Mouse (Mus musculus) stomach, postnatal 0 days (tissue): ENCODE measurements around the gene Tle4. TPM values are rescaled to one million over a fixed set of nuclear protein-coding genes. Genes with fewer than 3 reads are reported as not detected.

ENCODE experiments used
- ATAC-seq: fragments of 200-750 bp; cut with Nextera tagmentation; 2 replicates; pipeline ENCODE4 v1.8.0; 2017; ENCODE audit not compliant: low FRiP score, low TSS enrichment
- DNase-seq: peaks from one replicate; pipeline ENCODE4 v3.0.0-alpha.2; 2016; ENCODE audit warnings: low spot score
- H3K27ac ChIP-seq: fragments of 300-500 bp; sonication (generic); replicated peaks from 2 replicates; pipeline ENCODE4 v1.5.1; 2014; ENCODE audit warnings: mild to moderate bottlenecking, control low read depth
- H3K27me3 ChIP-seq: fragments of 300-500 bp; sonication (generic); 2 replicates; pipeline ENCODE4 v1.6.1; 2014; ENCODE audit warnings: low read length; ENCODE audit not compliant: control insufficient read depth, insufficient read depth
- H3K36me3 ChIP-seq: fragments of 300-500 bp; sonication (generic); 2 replicates; pipeline ENCODE4 v1.6.1; 2014; ENCODE audit warnings: low read length, mixed read lengths; ENCODE audit not compliant: control insufficient read depth, insufficient read depth
- H3K4me1 ChIP-seq: fragments of 300-500 bp; sonication (generic); replicated peaks from 2 replicates; pipeline ENCODE4 v1.6.1; 2014; ENCODE audit warnings: antibody characterized with exemption; ENCODE audit not compliant: control insufficient read depth, insufficient read depth
- H3K4me2 ChIP-seq: fragments of 300-500 bp; sonication (generic); replicated peaks from 2 replicates; pipeline ENCODE4 v1.6.1; 2014; ENCODE audit warnings: low read depth, mild to moderate bottlenecking, control low read depth, moderate library complexity
- H3K4me3 ChIP-seq: fragments of 300-500 bp; sonication (generic); 2 replicates; pipeline ENCODE4 v1.5.1; 2014; ENCODE audit warnings: low read depth, low read length, control low read depth
- H3K9ac ChIP-seq: fragments of 300-500 bp; sonication (generic); 2 replicates; pipeline ENCODE4 v1.6.1; 2014; ENCODE audit warnings: mild to moderate bottlenecking, low read length, control low read depth, mixed read lengths
- H3K9me3 ChIP-seq: fragments of 300-500 bp; sonication (generic); 2 replicates; pipeline ENCODE4 v1.6.1; 2016; ENCODE audit warnings: low read length; ENCODE audit not compliant: control insufficient read depth
- CTCF ChIP-seq: IDR thresholded peaks from 2 replicates; pipeline ENCODE4 v1.5.1; 2016; ENCODE audit warnings: antibody characterized with exemption, low read depth, mild to moderate bottlenecking, moderate library complexity
- EP300 ChIP-seq: optimal IDR thresholded peaks from 2 replicates; pipeline ENCODE3; 2016; ENCODE audit warnings: antibody characterized with exemption
- WGBS: fragments of 180-500 bp; shearing (Covaris S2); extraction: QIAGEN DNeasy Blood & Tissue Kit; methylation state at CpG from one replicate; pipeline ENCODE4 v1.1.7; 2014; 5-methylcytosine and 5-hydroxymethylcytosine counted together
- polyA plus RNA-seq: library from polyadenylated mRNA; unstranded; fragments of >200 nt; fragmentation: Nextera tagmentation; extraction: Ambion mirVana; gene quantifications from 2 replicates; pipeline ENCODE4 v1.2.1, GENCODE M21; 2015

Gene Tle4
- polyA plus RNA-seq, 1 experiment from 2014 or later: 5.1 TPM

DNA sequence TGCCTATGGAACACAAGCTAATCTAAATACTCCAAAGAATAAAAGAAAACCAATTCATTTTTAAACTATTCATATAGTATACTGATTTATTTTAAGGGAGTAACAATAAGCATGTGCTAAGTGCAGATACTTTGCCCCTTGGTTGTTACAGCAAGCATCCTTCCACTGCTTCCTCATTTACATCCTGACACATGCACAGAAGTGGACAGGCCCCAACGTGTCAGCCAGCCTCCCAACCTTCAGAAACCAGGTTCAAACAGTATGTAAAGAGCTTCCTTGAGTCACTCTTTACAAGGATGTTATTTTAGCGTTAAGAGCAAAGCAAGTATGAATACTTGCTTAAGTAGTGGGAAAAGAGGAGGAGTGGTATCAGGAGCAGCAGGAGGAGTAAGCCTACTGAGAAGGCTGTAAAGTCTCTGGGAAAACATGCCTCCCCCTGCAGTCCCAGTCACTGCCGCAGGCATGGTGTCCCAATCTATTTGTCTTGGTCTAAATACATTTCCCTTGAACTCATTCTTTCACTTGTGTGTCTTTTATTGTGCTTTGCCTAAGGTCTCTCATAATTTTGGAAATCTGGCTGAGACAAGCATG, 97.9 kb downstream of the Tle4 start:
- 48% methylated on average over 3 of the region's 3 CpGs for WGBS
- Histone ChIP-seq H3K4me2 (no peak overlapping the region), H3K9ac (no peak overlapping the region), H3K27ac (no peak overlapping the region), H3K27me3 (no peaks in the 10 kb centered on the region), H3K4me3 (no peak overlapping the region), H3K36me3 (no peaks in the 10 kb centered on the region), H3K9me3 (no peaks in the 10 kb centered on the region), H3K4me1 (no peaks in the 10 kb centered on the region)
- TF ChIP-seq CTCF (no peak), EP300 (no peak)
- ATAC-seq (no peak), DNase-seq (no peak)

DNA sequence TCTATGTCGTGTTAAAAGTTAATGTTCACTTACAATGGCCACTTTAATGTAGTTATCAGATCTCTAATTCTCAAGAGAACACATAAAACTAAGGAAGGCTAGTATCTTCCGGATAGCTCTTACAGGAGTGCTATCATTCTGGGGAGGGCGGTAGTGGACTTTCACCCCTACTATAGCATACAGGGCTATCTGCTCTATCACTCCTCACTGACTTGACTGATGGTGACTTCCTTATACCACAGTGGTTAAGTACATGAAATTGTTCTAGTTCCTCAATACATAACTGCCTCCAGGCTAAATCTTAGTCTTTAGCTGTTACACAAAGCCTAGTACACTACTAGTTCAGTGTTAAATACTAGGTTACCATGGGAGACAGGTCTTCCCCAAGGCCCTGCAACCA, 104.8 kb downstream of the Tle4 start:
- no peak overlapping the region for H3K4me3 ChIP-seq
- TF ChIP-seq EP300: no peak
- TF ChIP-seq CTCF: no peak
- H3K9ac ChIP-seq: no peak overlapping the region
- no peak for ATAC-seq
- 89% methylated on average over 3 of the region's 3 CpGs for WGBS
- no peak overlapping the region for H3K27ac ChIP-seq
- H3K27me3 ChIP-seq: no peaks in the 10 kb centered on the region
- H3K4me1 ChIP-seq: no peaks in the 10 kb centered on the region
- H3K4me2 ChIP-seq: no peak overlapping the region
- H3K36me3 ChIP-seq: no peaks in the 10 kb centered on the region
- DNase-seq: no peak
- H3K9me3 ChIP-seq: no peaks in the 10 kb centered on the region

DNA sequence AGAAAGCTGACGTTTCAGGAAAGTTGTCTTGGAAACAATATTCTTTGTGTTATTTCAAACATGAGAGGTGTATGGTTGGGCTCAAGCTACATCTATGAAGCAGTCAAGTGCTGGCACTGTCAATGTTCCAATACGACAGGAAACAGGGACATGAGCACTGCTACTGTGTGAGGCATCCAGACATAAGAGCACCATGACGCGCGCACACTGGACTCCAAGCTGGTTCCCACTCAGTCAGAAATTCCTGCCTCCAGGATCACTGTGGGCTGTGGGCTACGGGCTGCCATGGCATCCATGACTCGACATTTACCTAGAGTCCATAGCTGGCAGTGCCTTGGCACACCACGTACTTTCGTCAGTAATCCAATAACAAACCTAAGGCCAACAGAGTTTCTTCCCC, 110.7 kb downstream of the Tle4 start:
- no peak overlapping the region for H3K9ac ChIP-seq
- DNase-seq (no peak), ATAC-seq (no peak)
- WGBS: 76% methylated on average over 9 of the region's 9 CpGs
- no peak overlapping the region for H3K4me2 ChIP-seq
- no peak overlapping the region for H3K27ac ChIP-seq
- H3K36me3 ChIP-seq: no peaks in the 10 kb centered on the region
- no peaks in the 10 kb centered on the region for H3K9me3 ChIP-seq
- no peak for TF ChIP-seq EP300
- no peak for TF ChIP-seq CTCF
- no peak overlapping the region for H3K4me3 ChIP-seq
- no peaks in the 10 kb centered on the region for H3K27me3 ChIP-seq
- H3K4me1 ChIP-seq: no peaks in the 10 kb centered on the region; the same call in 1 of the 2 replicates

DNA sequence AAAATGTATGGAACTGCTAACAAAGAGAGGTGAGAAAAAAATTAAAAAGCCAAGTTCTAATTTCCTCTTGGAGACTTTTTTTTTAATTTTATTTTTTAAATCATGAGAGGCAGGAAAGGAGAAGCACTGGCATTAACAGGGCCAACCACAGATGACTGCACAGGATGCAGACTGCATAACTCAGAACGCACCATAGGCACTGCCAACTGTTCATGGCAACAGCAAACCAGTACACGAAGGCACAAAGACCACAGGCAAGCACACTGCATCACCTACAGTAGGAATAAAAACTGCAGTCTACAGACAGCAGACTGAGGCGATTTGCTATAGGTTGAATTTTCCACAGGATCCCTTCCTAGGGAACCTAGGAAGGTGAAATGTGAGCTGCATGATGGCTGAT, 112.7 kb downstream of the Tle4 start:
- Histone ChIP-seq H3K27me3 (no peaks in the 10 kb centered on the region), H3K9ac (no peak overlapping the region), H3K4me2 (no peak overlapping the region), H3K9me3 (no peaks in the 10 kb centered on the region), H3K4me3 (no peak overlapping the region), H3K4me1 (peaks cover 5% of the 10 kb centered on the region), H3K27ac (no peak overlapping the region), H3K36me3 (no peaks in the 10 kb centered on the region)
- ATAC-seq: no peak
- no peak for TF ChIP-seq EP300
- TF ChIP-seq CTCF: no peak
- WGBS: 79% methylated on average over 3 of the region's 3 CpGs
- no peak for DNase-seq

DNA sequence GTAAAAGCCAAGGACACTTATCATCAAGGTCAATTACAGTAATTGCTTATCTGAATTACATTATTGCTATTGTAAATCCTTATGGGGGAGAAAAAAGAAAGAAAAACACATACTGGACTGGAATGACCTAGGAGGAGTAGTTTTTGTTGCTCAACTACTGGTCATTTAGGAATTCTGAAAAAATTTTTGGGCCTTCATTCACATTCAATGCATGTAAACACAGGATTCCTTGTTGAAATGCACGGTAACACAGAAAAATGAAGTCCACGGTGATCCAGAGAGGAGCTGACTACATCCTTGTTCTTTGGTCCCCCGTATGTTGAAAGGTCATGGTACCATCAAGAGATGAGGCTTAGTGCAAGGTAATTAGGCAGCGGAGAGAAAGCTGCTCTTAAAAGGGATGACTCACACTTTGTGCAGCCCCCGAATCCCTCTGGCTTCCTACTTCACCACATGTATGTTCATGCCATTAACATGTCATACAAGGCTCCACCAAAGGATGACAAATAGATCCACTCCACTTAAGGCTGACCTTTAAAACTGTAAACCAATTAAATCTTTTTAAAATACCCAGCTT, 115.2 kb downstream of the Tle4 start:
- TF ChIP-seq CTCF (no peak), EP300 (no peak)
- no peaks in the 10 kb centered on the region for H3K36me3 ChIP-seq
- no peaks in the 10 kb centered on the region for H3K9me3 ChIP-seq
- H3K4me2 ChIP-seq: no peak overlapping the region
- 68% methylated on average over 5 of the region's 5 CpGs for WGBS
- no peak for ATAC-seq
- H3K4me1 ChIP-seq: peaks cover 5% of the 10 kb centered on the region
- no peak overlapping the region for H3K4me3 ChIP-seq
- H3K9ac ChIP-seq: no peak overlapping the region
- H3K27ac ChIP-seq: no peak overlapping the region
- no peak for DNase-seq
- no peaks in the 10 kb centered on the region for H3K27me3 ChIP-seq

DNA sequence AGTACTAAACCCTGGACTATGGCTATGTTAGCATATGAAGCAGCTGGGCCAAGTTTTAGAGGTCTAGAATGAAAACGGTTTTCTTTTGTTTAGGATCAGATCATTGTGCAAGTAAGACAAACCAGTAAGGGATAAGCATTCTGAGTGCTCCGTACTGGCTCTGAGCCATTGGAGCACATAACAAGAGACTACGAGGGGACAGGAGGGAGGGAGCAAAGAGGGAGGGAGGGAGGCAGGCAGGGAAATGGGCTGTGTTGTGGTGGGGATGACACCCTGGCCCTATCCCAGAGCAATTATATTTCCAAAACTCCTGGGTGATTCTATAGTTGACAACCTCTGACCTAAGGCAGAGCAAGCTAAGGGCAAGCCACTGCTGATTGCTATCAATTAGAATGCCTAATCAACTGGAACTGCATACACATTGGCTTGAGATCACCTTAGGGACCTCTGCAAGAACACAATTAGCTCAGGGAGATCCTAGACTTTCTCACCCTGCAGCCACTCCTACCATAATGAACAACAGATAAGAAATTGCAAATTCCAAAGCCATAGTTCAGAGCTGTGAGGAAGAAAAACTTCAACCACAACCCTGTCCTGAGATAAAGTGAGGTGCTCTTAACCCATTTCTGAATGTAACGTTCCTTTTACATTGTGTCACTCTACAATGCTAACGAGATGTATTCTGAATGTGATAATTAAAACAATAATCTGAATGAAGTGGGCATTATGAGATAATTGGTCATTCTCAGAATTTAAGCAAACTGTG, 115.9 kb downstream of the Tle4 start:
- no peak overlapping the region for H3K27ac ChIP-seq
- no peak overlapping the region for H3K4me3 ChIP-seq
- no peaks in the 10 kb centered on the region for H3K27me3 ChIP-seq
- DNase-seq (no peak), ATAC-seq (no peak)
- no peak overlapping the region for H3K9ac ChIP-seq
- H3K36me3 ChIP-seq: no peaks in the 10 kb centered on the region
- peaks cover 5% of the 10 kb centered on the region for H3K4me1 ChIP-seq
- TF ChIP-seq EP300: no peak
- TF ChIP-seq CTCF: no peak
- H3K4me2 ChIP-seq: no peak overlapping the region
- no peaks in the 10 kb centered on the region for H3K9me3 ChIP-seq
- 47% methylated on average over 5 of the region's 5 CpGs for WGBS
